Mouse (Mus musculus) kidney, adult 2 months (tissue): ENCODE results near the gene Reln. TPM values are rescaled to one million over a fixed set of nuclear protein-coding genes. Genes with fewer than 3 reads are reported as not detected.

ENCODE experiments used
- DNase-seq: peaks from one replicate; pipeline ENCODE4 v3.0.0; 2021
- H3K27ac ChIP-seq: fragments of 200-500 bp; 2 replicates; pipeline ENCODE4 v1.5.1; 2012; ENCODE audit warnings: low read depth, low read length, control low read depth, inconsistent platforms; ENCODE audit not compliant: insufficient read depth
- H3K27me3 ChIP-seq: fragments of 200-500 bp; replicated peaks from 2 replicates; pipeline ENCODE4 v1.6.1; 2012; ENCODE audit warnings: mild to moderate bottlenecking, moderate library complexity, low read length, inconsistent platforms; ENCODE audit not compliant: control insufficient read depth, insufficient read depth
- H3K36me3 ChIP-seq: fragments of 200-500 bp; 2 replicates; pipeline ENCODE4 v1.6.1; 2012; ENCODE audit warnings: mild to moderate bottlenecking, moderate library complexity, low read length, inconsistent platforms; ENCODE audit not compliant: control insufficient read depth, insufficient read depth
- H3K4me1 ChIP-seq: fragments of 200-500 bp; 2 replicates; pipeline ENCODE4 v1.6.1; 2011; ENCODE audit warnings: low read length; ENCODE audit not compliant: control insufficient read depth, insufficient read depth
- H3K4me3 ChIP-seq: fragments of 200-500 bp; 2 replicates; pipeline ENCODE4 v1.5.1; 2011; ENCODE audit warnings: mild to moderate bottlenecking, low read depth, low read length, control low read depth; ENCODE audit not compliant: insufficient read depth
- CTCF ChIP-seq: fragments of 200-500 bp; conservative IDR thresholded peaks from 2 replicates; pipeline ENCODE4 v1.5.1; 2011; ENCODE audit warnings: low read depth, mild to moderate bottlenecking, control low read depth, low read length, moderate library complexity, mixed read lengths; ENCODE audit not compliant: insufficient read depth, insufficient read length
- POLR2A ChIP-seq: fragments of 200-500 bp; IDR thresholded peaks from one replicate; pipeline ENCODE4 v1.6.1; 2011; ENCODE audit warnings: low read depth, low read length, control low read depth
- WGBS: fragments of 180-500 bp; shearing (Covaris S2); methylation state at CpG from one replicate; pipeline ENCODE4 v1.1.7; 2018; 5-methylcytosine and 5-hydroxymethylcytosine counted together
- polyA plus RNA-seq: library from polyadenylated mRNA; depleted of rRNA; stranded (reverse); fragments of >200 nt; gene quantifications from 2 replicates; pipeline ENCODE4 v1.2.3, GENCODE M21; 2012

Gene Reln
- polyA plus RNA-seq, 1 experiment: 3.4 TPM

DNA sequence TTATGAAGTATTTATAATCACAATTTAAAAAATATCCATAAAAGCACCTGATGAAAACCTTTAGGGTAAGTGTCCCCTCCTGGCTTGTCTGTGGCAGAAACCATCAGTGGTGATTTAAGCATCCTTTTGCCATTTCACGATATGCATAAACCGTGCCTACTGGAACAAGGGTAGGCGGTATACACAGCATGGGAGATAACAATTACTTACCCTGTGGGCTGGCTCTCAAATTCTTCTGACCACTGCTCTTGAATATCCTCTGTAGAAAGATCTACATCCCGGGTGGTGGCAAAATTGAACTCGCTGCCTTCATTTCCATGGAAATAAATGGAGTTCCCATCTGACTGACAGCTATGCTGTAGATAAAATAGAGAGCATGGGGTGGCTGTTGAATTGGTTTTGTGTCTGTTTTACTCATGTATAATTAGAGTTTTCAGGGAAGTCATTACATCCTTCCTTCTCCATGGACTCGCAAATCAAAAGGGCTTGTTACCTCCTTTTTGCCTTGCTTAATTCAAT, 264.0 kb downstream of the Reln start:
- Histone ChIP-seq H3K27ac (no peak overlapping the region), H3K27me3 (no peaks in the 10 kb centered on the region), H3K4me3 (no peak overlapping the region), H3K36me3 (no peaks in the 10 kb centered on the region), H3K4me1 (no peaks in the 10 kb centered on the region)
- 92% methylated on average over 6 of the region's 6 CpGs for WGBS
- DNase-seq: no peak
- TF ChIP-seq POLR2A (no peak), CTCF (no peak)

DNA sequence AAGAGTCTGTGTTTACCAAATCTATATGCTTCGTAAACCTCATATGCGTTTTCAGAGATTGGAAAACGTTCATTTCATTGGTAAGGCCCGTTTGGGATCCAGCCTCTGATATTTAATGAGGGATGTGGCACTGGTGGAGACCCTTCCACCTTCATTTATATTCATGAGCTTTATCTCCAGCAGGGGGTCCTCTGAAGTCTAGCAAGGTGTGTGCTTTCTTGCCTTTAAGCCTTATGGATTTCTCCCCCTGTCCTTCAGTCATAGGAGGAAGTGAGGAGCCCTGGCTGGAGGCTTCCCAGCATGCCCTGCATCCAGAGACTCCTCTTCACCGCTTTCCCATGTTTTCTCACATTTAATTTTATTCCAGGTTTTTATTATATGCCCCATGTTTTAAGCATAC, 269.5 kb downstream of the Reln start:
- H3K27me3 ChIP-seq: no peaks in the 10 kb centered on the region
- TF ChIP-seq CTCF (no peak), POLR2A (no peak)
- no peak overlapping the region for H3K4me3 ChIP-seq
- H3K4me1 ChIP-seq: no peaks in the 10 kb centered on the region
- H3K36me3 ChIP-seq: no peaks in the 10 kb centered on the region
- WGBS: 63% methylated on average over 5 of the region's 5 CpGs
- H3K27ac ChIP-seq: no peak overlapping the region
- DNase-seq: no peak

DNA sequence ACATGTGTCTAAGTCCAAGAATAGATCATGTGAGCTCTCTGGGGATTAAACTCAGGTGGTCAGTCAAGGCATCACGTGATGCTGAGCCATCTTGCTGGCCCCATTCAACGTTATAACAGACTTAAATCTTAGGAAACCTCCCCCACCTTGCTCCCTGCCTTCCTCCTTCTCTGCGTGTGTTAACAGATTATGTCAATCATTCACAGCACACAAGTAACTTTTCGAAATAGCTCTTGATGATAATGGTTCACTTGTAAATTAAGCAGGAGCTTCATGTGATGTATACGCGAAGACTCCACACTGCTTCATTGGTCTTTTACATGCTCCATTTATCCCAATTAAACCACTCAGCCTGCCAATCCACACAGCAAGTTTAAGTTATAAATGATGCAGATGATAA, 271.9 kb downstream of the Reln start:
- 45% methylated on average over 6 of the region's 6 CpGs for WGBS
- H3K36me3 ChIP-seq: no peaks in the 10 kb centered on the region
- H3K4me1 ChIP-seq: no peaks in the 10 kb centered on the region
- no peak overlapping the region for H3K4me3 ChIP-seq
- no peak for DNase-seq
- H3K27ac ChIP-seq: no peak overlapping the region
- no peaks in the 10 kb centered on the region for H3K27me3 ChIP-seq
- TF ChIP-seq POLR2A: no peak
- no peak for TF ChIP-seq CTCF

DNA sequence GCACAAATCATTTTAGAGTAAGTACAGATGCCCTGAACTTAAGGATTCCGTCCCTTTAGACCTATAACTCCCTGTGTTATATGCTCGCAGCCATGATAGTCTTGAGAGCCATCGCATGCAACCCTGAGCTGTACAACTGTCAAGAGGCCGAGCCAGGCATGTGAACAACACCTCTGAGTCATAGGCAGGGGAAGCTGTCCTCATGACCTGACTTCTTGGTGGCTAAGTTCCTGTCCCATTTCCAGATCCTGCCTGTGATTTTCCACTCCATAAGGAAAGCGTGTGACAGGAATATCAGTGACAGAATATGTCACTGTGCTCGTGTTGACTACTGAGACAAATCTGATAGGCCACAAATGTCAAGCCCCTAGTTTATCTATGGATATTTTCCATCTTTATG, 285.3 kb downstream of the Reln start:
- peak; percentile 3 for DNase-seq
- H3K4me3 ChIP-seq: no peak overlapping the region
- H3K27ac ChIP-seq: no peak overlapping the region
- H3K36me3 ChIP-seq: no peaks in the 10 kb centered on the region
- TF ChIP-seq POLR2A (no peak), CTCF (no peak)
- 73% methylated on average over 6 of the region's 6 CpGs for WGBS
- H3K4me1 ChIP-seq: no peaks in the 10 kb centered on the region
- H3K27me3 ChIP-seq: no peaks in the 10 kb centered on the region

DNA sequence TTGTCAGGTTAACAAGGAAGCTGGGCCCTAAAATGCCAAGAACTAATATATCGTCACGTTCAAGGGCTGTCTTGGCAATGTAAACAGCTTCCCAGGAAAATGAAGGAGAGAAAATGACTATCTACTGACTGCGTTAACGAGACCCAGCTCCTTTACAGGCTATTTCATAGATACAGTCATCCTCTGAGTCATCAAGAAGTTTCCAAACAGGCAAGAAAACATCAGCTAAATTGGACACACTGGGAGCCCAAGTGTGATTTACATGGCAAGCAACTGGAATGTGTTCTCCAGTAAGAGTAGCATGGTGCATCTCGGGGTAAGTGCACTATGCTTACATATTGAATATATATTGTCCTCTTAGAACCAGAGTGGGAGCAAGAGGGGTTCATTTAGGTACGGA, 302.7 kb downstream of the Reln start:
- Histone ChIP-seq H3K4me1 (no peaks in the 10 kb centered on the region), H3K36me3 (no peaks in the 10 kb centered on the region), H3K27me3 (no peaks in the 10 kb centered on the region), H3K27ac (no peak overlapping the region), H3K4me3 (no peak overlapping the region)
- TF ChIP-seq POLR2A: no peak
- TF ChIP-seq CTCF: no peak
- 92% methylated on average over 6 of the region's 6 CpGs for WGBS
- no peak for DNase-seq

DNA sequence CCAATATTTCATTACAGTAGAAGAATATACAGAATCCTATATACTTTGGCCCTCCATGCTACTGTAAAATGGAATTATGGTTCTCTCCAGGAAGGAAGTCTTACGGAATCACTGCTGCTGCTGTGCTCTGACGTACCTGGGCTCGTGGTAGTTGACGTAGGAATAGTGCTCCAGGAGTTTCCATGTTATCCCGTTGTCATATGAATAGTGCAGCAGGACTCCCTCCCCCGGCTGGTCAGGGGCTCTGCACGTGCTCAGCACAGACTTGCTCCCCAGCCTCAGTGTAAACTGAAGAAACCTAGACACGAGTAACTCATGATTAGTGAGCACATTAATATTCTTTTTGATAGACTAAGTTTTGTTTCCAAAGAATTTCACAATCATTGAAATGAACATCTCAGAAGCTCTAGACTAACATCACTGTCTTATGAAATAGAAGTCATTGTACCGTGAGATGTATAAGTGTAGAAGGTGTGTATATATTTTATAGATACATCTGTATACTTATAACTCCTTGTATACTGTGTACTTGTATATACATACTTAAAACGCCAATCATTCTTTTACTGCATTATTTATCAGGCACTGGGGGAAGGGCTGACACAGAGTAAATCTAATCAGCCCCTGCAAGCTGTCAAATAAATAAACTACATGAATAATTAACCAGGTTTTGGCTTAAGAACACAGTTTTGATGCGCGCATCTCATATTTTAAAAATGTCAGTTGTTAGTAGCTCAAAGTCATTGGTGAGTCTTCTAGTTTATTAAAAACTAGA, 304.9 kb downstream of the Reln start:
- H3K4me3 ChIP-seq: no peak overlapping the region
- no peak overlapping the region for H3K27ac ChIP-seq
- no peak for TF ChIP-seq POLR2A
- no peak for TF ChIP-seq CTCF
- H3K4me1 ChIP-seq: no peaks in the 10 kb centered on the region
- no peaks in the 10 kb centered on the region for H3K36me3 ChIP-seq
- no peak for DNase-seq
- no peaks in the 10 kb centered on the region for H3K27me3 ChIP-seq
- 85% methylated on average over 12 of the region's 12 CpGs for WGBS

DNA sequence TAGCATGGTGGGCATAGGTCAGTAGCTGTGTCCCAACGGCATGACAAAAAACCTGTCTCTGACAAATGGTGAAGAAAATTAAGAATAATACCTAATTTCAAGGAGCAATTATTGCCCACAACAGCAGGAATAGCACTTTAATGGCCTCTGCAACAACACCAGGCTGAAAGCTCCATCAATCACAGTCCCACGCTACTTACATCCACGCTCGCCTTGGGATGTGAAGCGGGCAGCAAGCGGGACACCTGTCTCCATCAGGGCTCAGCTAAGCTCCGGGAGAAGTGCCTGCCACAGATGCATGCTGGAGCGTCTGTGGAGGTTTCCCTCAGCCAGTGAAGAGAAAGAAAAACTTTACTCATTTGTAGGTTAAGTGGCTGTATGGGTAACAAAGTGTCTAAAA, 309.3 kb downstream of the Reln start:
- no peak for TF ChIP-seq POLR2A
- no peak for TF ChIP-seq CTCF
- WGBS: 50% methylated on average over 8 of the region's 8 CpGs
- H3K27me3 ChIP-seq: no peaks in the 10 kb centered on the region
- no peak for DNase-seq
- no peaks in the 10 kb centered on the region for H3K4me1 ChIP-seq
- no peak overlapping the region for H3K4me3 ChIP-seq
- no peaks in the 10 kb centered on the region for H3K36me3 ChIP-seq
- H3K27ac ChIP-seq: no peak overlapping the region
